Mouse (Mus musculus) regulatory T cell (primary cell): ENCODE data around the gene Dnajb1.

Experiments
- in situ Hi-C: fragments of 300-600 bp; cut with MboI, MseI; formaldehyde crosslinking; loops from one replicate; pipeline ENCODE4 v1.15.1; 2025; ENCODE audit warnings: high pct_unique_total_duplicates

The Dnajb1 gene

DNA sequence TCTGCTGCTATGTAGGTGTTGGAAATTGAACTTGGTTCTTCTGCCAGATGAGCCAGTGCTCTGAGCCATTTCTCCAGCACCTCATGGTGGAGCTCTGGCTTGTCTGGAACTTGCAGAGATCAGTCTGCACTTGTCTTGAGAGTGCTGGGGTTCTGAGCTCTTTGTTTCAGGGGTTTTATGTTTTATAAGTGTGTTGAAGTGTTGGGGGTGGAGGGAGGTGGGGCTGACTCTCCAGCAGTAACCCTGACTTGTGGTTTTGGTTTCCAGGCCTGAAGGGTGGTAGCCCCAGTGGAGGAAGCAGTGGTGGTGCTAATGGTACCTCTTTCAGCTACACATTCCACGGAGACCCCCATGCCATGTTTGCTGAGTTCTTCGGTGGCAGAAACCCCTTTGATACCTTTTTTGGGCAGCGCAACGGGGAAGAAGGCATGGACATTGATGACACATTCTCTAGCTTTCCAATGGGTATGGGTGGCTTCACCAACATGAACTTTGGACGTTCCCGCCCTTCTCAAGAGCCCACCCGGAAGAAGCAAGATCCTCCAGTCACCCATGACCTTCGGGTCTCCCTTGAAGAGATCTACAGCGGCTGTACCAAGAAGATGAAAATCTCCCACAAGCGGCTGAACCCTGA is 1.7 kb downstream of the Dnajb1 start:
- in situ Hi-C loops = no loop called here

DNA sequence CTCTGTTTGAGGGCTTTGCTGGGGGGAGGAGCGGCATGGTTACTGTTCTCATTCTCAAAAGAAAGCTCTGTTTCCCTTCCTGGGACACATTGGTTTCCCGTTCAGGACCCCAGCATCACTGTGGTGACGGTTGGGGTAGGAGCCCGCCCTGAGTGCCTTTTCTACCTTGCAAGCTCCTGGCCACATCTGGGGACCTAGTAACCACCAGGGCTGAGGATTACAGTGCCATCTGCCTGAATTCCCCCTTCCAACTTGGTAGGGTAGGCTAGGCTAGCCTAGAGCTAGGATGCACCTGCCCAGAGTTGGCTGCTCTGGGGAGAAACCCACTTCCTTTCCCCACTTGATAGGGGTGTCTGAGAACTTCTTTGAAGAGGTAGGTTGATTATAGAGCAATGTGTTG is 3.9 kb downstream of the Dnajb1 start:
- in situ Hi-C loops = no loop called here

DNA sequence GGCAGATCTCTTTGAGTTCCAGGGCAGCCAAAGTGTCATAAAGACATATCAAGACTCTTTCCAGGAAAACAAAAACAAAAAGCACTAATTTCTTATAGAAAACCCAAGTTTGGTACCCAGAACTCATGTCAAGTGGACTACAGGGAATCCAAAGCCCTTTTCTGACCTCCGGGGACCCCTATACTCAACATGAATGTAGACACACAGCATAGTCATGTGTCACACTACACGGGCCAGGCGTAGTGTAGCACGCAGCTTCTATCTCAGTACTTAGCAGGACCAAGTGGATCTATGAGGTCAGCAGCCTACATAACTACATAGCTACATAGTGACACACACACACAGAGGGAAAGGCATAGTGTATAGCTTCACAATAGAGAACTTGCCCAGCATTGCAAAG is 5.7 kb downstream of the Dnajb1 start:
- in situ Hi-C loops = no loop called here

DNA sequence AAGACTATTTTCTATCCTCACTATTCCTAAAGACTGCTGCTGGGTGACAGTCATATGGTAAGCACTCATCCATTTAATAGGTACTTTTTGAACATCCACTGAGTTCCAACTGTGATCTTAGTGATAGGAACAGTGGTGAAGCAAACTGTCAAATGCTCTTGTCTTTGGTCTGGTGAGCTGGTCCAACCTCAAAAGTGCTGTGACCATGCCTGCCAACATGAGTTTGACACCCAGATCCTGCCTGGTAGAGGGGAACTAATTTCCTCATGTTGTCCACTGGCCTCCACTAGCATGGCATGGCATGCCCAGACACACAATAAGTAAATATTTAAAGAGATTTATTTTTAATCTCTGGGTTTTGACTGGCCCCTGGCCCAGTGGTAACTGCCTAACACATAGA is 8.6 kb downstream of the Dnajb1 start:
- in situ Hi-C loops = no loop called here

DNA sequence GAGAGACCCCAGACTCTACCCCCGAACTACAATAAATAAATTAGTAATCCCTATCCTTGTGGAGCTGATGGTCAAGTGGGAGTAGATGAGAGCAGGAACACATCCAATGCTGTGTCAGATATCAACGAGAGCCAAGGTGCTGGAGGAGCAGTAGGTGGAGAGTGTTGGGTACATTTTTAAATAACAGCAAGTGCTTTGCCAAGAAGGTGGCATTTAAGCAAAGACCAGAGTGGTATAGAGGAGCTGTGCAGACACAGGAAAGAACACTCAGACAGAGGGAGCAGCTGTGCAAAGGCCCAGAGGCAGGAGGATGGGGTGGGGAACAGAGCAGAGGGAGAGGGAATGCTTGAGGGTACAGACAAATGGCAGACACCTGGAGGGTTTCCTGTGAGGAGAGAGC is 9.1 kb downstream of the Dnajb1 start:
- in situ Hi-C loops = no loop called here

DNA sequence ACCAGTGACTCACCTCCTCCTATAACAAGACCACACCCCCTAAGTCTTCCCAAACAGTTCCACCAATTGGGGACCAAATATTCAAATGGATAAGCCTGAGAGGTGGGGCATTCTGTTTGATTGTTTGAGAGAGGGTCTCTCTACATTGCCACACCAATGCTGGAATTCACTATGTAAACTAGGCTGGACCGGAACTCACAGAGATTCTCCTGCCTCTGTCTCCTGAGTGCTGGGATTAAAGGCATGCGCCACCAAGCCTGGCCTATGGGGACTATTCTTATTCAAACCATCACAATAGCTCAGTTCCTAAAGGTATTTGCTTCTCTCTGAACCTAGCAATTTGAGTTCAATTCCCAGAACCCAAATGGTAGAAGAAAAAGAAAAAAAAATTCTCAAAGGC is 10.6 kb downstream of the Dnajb1 start:
- in situ Hi-C loops = no loop called here

DNA sequence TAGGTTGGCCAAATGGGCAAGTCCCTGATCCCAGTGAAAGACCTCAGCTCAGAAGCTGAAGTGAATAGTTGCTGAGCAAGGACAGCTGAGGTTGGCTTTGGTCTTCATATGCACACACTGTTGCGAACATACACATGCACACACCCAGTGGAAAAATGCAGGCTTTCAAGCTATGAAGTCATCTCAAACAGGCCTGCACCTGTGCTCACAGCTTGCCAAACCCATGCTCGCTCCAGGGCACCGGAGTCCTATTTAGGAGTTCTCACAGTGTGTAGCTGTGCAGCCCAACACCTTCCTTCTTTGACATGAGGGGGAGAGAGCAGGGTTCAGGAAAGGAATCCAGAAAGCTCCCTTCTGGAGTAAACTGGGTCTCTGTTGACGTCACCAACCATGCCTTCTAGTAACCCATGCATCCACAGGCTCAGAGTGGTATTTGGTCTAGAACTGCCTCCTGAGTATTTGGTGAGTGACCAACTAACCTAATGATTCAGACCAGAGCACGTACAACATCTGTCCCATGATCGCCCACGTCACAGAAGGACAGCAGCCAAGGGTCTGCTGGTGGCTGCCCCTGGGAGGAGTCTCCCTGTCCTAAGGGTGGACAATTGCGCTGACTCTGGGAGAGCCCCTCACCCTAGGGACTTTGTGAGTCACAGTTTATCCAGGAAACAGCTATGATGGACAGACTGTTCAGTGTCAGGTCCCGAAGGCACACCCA is 11.7 kb downstream of the Dnajb1 start:
- in situ Hi-C loops = no loop called here

DNA sequence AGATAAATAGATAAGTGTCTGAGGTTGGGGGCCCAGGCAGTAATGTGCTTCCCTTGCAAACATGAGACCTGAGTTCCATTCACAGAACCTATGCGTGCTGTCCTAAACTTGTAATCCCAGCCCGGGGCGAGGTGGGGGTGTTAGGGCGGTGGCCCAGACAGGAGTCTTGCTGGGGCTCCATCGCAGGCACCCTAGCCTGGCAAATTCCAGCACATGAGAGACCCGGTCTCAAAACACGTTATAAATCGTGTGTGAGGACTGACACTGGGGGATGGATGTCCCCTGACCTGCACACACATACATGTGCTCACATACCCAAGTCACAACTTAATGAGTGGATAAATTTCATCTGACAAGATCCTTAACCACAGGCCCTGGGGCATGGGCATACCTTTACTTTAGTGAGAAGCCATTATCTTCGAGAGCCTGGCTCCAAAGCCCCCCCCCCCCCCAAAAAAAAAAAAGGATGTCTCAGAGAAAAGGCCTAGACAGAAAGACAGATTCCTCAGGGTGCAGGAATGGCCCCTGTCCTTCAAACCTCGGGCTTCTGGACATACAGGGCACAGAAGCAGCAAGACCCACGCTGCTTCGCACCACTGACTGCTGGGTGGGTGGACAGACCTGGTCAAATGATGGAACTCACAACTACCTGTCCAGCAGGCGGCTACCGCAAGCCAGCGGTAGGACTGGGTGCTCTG is 13.8 kb downstream of the Dnajb1 start:
- in situ Hi-C loops = no loop called here

DNA sequence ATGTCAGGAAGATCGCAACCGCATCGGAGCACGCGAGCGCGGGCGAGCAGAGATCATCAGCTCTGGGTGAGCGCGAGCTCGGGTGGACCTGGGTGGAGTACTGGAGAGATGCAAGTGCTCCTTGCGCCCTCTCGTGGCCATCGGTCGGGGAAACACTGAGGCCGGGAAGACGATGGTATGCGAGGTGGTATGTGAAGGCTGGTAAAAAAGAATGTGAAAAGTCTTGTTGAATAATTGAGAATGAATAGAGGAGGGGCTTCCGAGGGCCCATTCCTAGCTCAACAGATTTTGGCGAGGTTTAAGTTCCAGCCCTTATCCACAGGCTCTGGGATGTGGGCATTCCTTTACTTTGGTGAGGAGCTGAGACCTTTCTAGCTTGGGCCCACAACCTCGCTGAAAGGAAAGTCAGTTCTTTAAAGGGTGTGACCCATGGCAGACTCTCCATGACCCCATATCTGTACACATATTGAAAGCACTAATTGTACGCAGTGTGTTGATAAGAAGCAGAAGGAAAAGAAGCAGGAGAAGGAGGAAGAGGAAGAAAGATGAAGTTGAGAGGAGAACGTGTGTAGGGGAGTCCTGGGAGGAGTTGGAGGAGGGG is 14.5 kb downstream of the Dnajb1 start:
- in situ Hi-C loops = no loop called here

DNA sequence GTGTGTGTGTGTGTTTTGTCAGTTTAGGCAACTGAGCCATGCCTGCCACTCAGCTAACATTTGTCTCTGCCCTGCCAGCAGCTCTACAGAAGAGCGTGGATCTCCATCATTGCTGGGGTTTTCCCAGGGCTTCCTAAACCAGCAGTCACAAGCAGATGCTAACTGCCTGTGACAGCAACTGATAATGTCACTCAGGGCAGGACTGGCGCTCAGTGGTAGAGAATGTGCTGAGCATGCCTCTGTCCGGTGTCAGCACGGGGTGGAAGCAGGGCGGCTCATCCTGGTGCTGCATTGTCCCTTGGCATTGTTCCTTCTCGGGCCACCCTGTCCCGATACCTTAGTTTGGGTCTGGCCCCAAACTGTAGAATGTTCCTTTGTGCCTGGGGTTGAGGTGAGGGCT is 15.6 kb downstream of the Dnajb1 start:
- in situ Hi-C loops = no loop called here

DNA sequence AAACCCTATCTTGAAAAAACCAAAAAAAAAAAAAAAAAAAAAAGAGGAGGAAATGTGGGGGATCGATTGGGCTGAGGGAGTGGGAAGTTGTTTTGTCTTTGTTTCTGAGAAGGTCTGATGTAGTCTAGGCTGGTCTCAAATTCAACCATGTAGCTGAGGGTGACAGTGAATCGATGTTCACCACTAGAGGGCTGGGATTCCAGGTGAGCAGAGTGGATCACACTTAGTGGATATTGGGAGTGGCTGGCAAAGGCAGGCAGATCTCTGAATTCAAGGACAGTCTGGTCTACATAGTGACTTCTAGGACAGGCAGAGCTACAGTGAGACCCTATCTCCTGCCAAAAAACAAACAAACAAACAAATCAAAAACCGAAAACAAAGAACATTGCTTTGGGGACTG is 16.7 kb downstream of the Dnajb1 start:
- in situ Hi-C loops = no loop called here

DNA sequence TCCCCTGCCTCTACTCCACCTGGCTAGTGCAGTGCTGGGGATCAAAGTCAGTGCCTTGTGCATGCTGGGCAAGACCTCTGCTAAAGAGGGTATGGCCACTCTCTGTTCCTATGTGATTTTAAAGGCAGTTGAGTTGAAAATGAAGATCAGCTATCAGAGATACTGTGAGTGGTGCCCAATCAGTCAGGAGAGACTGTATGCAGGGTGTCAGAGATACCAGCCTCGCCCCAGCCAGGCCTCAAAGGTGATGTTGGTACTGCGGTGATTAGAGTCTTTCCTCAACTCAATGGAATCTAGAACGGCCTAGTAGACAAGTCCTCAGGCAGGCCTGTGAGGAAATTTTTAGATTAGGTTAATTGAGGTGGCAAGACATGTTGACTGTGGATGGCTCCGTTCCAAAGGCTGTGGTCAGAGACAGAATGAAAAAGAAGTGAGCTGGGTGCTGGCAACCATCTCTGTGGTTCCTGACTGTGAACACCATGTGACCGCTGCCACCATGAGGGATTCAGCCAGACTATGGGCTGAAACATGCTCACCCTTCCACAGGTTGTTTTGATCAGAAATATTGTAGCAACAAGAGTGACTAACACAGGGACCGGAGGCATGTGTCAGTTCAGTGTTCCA is 17.8 kb downstream of the Dnajb1 start:
- in situ Hi-C loops = no loop called here

DNA sequence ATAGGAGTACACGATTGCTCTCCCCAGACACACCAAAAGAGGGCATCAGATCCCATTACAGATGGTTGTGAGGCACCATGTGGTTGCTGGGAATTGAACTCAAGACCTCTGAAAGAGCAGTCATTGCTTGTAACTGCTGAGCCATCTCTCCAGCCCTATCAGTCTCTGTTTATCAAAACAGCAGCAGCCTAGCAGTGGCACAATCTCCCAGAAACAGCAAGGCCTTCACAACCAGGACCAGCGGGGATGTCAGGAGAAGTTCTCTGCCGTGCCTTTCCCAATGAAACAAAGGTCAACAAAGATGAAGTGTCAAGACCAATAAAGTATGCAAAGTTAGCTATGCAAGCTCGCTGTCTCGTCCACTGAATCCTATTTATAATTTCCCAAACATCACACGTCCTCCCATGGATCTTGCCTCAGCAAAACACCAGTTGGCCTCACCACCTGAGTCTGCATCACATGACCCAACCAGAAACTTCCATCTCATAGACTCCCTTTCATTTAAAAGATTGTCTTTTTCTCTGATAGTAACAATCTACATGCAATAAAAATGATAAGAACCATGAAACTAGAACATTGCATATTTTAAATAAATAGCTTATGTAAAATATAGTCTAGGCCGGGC is 24.2 kb downstream of the Dnajb1 start:
- in situ Hi-C loops = no loop called here

DNA sequence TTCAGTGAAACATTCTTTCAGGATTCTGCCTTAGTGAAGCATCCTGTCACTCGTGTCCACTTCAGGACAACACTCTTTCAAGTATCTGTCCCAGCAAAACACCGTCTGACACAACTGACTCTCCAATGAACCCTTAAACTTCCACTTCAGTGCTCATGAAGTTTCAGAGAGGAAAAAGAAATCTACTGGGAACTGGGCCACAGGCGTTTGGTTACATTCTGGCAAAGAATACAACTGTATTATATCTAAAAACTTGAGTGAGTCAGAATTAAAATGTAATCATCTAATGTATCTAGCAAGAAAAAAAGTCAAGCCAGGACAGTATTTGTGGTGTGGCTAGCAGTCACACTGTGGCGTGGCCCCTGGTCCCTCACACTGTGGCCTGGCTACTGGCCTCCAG is 30.9 kb downstream of the Dnajb1 start:
- in situ Hi-C loops = no loop called here

DNA sequence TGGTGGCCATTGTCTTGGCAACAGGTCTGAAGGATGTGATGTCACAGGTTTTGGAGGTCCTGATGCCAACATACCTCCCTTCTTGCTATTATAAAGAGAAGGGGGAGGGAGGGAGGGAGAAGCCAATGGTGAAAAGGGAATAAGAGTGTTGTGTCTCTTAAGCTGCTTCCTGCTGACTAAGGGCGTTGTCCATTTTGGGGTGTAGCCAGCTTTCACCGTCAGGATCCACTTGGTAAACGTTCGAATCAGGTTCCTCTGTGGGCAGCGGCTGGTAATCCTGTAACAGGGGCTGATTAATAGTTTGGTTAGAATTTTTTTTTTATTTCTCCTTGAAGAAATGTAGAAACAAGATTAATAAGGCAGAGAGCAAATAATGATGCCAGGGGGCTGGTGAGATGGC is 31.7 kb downstream of the Dnajb1 start:
- in situ Hi-C loops = no loop called here

DNA sequence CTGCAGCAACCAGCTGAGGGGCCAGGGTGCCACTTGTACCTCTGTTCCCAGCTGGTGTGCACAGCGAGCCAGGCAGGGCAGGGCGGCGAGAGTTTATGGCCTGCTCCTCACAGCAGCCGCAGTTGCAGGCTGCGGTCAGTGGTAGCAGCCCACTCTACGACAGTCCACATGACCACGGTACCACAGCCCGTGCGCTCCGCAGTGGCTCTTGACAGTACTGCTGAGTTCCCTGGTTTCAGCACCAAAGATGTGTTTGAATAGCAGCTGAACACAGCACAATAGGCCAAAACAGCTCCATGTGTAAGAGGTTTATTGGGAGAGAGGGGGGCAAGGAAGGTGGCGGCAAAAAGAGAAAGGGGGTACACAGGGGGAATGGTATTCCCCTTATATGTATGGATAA is 39.5 kb downstream of the Dnajb1 start:
- in situ Hi-C loops = no loop called here

DNA sequence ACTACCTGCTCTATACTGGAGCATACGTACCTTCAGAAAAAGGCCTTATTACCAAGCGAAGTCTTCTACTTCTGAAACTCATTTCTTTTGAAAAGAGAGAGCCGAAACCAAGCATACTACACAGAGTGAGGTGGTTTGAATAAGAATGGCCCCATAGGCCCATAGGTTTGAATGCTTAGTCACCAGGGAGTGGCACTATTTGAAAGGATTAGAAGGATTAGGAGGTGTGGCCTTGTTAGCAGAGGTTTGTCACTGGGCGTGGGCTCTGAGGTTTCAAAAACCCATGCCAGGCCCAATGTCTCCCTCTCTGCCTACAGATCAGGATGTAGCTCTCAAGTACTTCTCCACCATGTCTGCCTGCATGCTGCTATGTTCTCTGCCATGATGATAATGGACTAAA is 40.0 kb downstream of the Dnajb1 start:
- in situ Hi-C loops = no loop called here

DNA sequence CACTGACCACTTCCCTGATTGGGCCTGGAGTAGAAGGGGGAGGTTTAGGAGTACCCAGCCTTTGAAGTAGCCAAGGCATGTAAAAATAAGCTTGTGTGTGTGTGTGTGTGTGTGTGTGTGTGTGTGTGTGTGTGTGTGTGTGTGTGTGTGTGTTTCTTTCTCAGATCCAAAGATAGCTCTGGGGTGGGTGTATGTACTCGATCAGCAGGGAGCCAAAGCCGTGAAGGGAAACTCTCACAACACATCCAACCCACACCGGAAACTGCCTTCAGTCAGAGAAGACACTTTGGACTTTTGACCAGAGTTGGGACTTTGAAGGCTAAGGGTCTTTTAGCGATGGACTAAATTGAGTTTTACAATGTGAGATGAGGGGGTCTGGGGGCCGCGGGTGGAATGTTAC is 41.7 kb downstream of the Dnajb1 start:
- in situ Hi-C loops = no loop called here

DNA sequence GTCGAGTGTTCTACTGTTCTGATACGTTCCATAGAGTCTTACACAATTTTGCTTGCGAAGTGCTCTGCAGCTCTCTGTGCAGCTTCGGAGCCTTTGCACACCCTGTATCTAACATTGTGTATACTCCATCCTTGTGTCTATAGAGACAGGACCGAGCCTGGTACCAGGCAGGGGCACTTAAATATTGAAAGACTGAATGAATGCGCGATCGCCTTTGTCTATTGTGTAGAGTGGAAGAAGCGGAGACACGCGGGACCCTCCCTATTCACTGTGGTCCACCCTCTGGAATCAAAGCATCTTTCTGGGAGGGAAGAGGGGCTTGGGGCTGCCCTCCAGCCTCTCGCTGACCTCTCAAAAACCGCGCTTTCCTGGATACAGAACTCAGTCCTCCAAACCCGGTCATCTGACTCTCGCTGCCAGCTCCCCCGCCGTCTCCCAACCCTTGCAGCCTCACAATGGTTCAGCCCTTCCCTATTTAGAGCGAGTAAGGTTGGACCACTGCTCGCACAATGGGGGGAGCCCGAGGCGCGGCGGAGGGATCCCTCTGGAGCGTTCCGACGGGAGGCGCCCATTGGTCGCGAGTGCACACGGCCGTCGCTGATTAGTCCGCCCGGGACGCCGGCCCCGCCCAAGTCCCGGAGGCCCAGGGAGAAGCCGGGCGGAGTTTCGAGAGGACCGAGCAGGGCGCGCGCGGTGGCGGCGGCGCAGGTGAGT is 44.2 kb downstream of the Dnajb1 start, which contains the start of gene Gipc1:
Gene Gipc1, plus strand, starts transcription at position 648 of the 714 bp plus-strand sequence.
- in situ Hi-C loops = no loop called here

DNA sequence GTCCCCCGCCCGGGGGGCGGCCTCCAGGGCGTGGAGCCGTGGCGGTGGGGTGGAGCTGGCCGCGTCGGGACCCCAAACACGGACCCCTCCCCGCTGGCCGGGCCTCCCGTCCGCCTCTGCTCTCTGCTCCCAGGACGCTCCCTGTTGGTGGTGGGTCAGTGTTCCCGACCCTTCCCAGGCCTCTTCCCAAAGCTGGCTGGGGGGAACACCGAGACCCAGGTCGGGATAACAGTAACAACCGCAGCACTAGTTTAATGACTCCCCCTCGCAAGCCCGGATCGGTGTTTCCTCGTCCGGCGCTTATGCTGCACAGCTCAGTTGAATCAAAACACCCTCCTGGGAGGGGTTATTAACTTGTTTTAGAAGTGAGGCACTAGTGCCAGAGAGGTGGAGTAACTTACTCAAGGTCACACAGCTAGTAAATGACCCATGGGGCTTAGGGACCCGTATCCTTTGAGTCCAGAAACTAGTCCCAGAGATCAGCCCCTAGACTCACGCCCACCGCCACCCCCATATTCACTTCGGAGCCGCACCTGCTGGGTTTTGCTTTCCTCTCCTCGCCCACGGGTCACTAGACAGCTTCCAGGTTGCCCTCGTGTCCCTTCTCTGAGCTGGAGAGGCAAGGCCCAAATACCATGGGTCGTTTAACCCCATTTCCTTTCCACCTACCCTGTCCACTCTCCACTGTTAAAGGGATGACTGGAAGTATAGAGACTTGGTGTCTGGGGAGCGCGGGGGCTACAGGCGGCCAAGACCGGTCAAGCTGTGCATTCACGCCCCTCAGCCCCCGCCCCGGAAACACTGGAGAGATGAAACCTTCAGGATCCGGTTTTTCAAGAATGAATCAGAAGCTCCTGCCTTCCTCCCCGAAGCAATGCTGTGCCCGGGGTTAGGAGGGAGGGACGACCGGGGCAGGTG is 45.0 kb downstream of the Dnajb1 start:
- in situ Hi-C loops = no loop called here
